Mouse (Mus musculus) kidney, embryonic 15.5 days (tissue): ENCODE measurements around the gene Cxcr2. TPM values are rescaled to one million over a fixed set of nuclear protein-coding genes. Genes with fewer than 3 reads are reported as not detected.
A peak's percentile ranks its signal among the peaks of the same experiment; 100 is the strongest.

Experiments used
- ATAC-seq: fragments of 200-750 bp; cut with Nextera tagmentation; replicated peaks from 2 replicates; pipeline ENCODE4 v1.8.0; 2017; ENCODE audit warnings: moderate TSS enrichment; ENCODE audit not compliant: low FRiP score
- H3K27ac ChIP-seq: fragments of 300-500 bp; sonication (generic); 2 replicates; pipeline ENCODE4 v1.5.1; 2015; ENCODE audit warnings: mild to moderate bottlenecking, inconsistent platforms
- H3K27me3 ChIP-seq: fragments of 300-500 bp; sonication (generic); 2 replicates; pipeline ENCODE4 v1.6.1; 2015; ENCODE audit warnings: inconsistent platforms
- H3K36me3 ChIP-seq: fragments of 300-500 bp; sonication (generic); 2 replicates; pipeline ENCODE4 v1.6.1; 2015; ENCODE audit warnings: inconsistent platforms
- H3K4me1 ChIP-seq: fragments of 300-500 bp; sonication (generic); 2 replicates; pipeline ENCODE4 v1.6.1; 2015; ENCODE audit warnings: inconsistent platforms
- H3K4me2 ChIP-seq: fragments of 300-500 bp; sonication (generic); 2 replicates; pipeline ENCODE4 v1.6.1; 2015; ENCODE audit warnings: moderate library complexity, mild to moderate bottlenecking, inconsistent platforms
- H3K4me3 ChIP-seq: fragments of 300-500 bp; sonication (generic); replicated peaks from 2 replicates; pipeline ENCODE4 v1.5.1; 2015; ENCODE audit warnings: mild to moderate bottlenecking, inconsistent platforms
- H3K9ac ChIP-seq: fragments of 300-500 bp; sonication (generic); 2 replicates; pipeline ENCODE4 v1.6.1; 2015; ENCODE audit warnings: mild to moderate bottlenecking, inconsistent platforms
- H3K9me3 ChIP-seq: fragments of 300-500 bp; sonication (generic); replicated peaks from 2 replicates; pipeline ENCODE4 v1.6.1; 2016; ENCODE audit warnings: inconsistent platforms
- WGBS: fragments of 180-500 bp; shearing (Covaris S2); methylation state at CpG from one replicate; pipeline ENCODE4 v1.1.7; 2015; ENCODE audit warnings: mixed read lengths; 5-methylcytosine and 5-hydroxymethylcytosine counted together
- polyA plus RNA-seq: library from polyadenylated mRNA; unstranded; fragments of >200 nt; fragmentation: Nextera tagmentation; extraction: Ambion mirVana; gene quantifications from 2 replicates; pipeline ENCODE4 v1.2.1, GENCODE M21; 2015

Gene Cxcr2
- polyA plus RNA-seq, 1 experiment from 2014 or later, result 0.16 TPM

DNA sequence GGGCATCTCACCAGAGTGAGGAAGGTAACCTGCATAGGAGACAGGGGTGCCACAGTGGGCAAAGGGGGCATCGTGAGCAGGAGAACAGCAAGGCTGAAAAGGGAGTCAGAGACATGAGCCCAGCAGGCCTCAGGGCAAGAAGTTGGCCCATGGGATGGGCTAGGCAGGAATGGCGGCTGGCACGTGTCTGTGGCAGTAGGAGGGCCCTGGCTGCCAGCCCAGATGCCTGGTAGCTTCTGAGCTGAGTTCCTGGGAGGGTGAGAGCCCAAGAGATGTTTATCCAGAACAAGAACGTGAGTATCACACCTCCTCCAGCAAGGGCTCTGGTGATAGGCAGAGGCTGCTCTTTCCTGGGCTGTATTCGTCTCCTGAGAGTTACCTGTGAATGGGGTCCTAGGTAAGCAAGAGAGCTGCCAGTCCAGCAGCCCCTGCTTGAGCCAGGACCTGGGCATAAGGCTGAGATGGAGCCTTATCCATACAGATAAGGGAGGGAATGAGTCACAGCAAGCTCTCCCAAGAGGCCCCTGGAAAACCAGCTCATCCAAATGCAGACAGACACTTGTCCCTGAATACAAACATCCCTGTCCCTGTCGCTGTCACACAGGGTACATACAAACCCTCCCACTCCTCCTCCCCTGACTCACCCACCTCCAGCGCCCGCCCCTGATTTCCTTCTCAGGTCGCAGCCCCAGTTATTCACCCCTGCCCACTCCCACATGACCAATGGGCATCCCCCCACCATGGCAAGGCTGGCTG is 31.8 kb upstream of the Cxcr2 start:
- no peak overlapping the region for H3K9ac ChIP-seq
- H3K27ac ChIP-seq, result no peak overlapping the region
- H3K4me2 ChIP-seq, result no peak overlapping the region
- WGBS, result 40% methylated on average over 9 of the region's 9 CpGs
- no peaks in the 10 kb centered on the region for H3K36me3 ChIP-seq
- H3K27me3 ChIP-seq, result peaks cover 37% of the 10 kb centered on the region
- no peak for ATAC-seq
- no peaks in the 10 kb centered on the region for H3K9me3 ChIP-seq
- H3K4me3 ChIP-seq, result no peak overlapping the region
- H3K4me1 ChIP-seq, result peaks cover 31% of the 10 kb centered on the region

DNA sequence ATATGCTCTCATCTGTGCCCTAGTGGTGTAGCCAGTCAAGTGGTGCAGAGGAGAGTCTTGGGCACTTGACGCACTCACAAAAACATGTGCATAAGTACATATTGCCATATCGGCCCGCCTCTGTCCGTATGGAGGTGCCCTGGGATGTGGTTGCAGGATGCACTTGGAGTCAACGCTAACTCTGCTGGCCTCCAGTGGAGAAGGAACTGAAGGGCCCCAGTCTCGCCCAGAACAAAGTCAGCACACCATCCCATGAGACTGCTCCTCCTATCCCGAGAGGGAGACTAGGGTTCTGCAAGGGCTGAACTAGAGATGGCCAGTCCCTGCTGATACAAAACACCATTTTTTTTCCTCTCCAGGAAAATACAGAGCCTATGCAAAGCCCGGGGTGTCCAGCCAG is 30.6 kb upstream of the Cxcr2 start:
- Histone ChIP-seq H3K27ac (no peak overlapping the region), H3K36me3 (no peaks in the 10 kb centered on the region), H3K4me3 (no peak overlapping the region), H3K4me1 (peaks cover 31% of the 10 kb centered on the region), H3K27me3 (peaks cover 43% of the 10 kb centered on the region), H3K9ac (no peak overlapping the region), H3K4me2 (0 out of 2 replicates have a peak overlapping the region, but pooled peaks have one; percentile 97), H3K9me3 (no peaks in the 10 kb centered on the region)
- ATAC-seq, result no peak
- 69% methylated on average over 8 of the region's 8 CpGs for WGBS

DNA sequence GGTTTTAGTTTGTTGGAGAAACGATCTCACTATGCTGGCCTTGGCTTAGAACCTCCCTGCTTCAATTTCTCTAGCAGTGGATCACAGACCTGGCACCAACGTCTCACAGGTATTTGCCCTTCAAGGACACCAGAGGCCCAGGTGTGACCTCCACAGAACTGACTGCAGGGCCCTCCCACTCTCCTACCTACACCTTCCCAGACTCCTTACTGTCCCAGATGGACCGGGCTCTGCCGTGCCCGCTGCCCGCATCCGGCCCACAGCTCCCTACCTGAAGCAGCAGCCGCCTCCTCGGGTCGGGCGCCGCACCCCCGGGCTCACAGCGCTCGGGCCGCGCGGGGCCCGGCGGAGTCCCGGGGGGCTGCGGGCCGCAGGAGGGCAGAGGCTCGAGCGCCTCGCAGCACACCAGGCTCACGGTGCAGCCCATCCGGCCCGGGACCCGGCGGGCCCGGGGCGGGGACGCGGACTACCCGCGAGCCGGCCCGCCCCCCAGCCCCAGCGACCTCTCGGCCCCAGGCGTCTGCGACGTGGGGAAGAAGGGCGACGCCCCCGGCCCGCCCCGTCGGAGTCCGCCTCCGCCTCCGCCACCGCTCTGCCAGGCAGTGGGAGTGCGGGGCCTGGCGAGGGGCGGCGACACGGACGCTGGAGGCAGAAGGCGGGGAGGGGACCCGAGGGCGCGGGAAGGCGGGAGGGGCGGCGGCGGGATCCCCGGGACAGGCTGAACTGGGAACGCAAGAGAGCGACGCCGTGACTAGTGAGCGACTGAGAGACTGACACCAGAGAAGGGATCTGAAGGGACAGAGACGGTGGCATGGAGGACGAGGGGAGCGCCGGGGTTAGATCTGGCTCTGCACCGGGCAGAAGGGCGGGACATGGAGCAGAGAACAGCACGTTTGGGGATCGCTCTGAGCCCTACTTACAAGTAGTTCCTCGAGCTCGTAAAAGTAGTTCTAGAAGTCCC is 29.5 kb upstream of the Cxcr2 start, which contains the start of gene Tns1:
Gene Tns1, minus strand, starts transcription at position 429 of the 961 bp plus-strand sequence.
- WGBS, result 1% methylated on average over 60 of the region's 84 CpGs

DNA sequence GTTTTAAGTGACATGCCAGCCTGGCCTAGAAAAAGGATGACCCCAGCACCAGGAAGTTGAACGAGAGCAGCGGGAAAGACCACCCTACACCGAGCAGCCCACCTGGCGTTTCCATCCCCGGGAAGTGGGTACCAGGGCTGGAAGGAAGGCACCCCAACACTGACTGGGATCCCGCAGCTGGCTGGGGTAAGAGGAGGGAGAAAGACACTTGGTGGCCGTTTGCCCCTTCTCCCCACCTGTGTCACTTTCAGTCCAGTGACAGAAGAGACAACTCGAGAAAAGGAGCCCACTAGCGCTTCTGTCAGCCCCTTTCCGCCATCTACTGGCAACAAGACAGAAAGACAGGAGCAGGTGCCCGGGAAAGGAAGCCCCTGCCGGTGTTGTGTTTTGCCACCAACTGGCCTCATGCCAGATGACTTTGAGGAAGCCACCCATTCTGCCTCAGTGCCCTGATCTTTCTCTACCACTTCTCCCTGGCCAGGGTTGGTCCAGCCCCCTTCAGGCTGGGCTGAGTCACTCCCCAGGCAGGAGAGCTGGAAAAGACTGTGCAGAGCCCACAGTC is 28.7 kb upstream of the Cxcr2 start, which contains the start of gene Rufy4:
Gene Rufy4, plus strand, starts transcription at position 551 of the 562 bp plus-strand sequence.
- Histone ChIP-seq H3K27ac (no peak within 1 kb of the TSS), H3K4me1 (peaks cover 33% of the 10 kb centered on the region), H3K27me3 (peaks cover 41% of the 10 kb centered on the region), H3K4me3 (peak within 1 kb of the TSS; percentile 54), H3K9me3 (no peaks in the 10 kb centered on the region), H3K4me2 (peak within 1 kb of the TSS; percentile 97), H3K36me3 (no peaks in the 10 kb centered on the region), H3K9ac (peak within 1 kb of the TSS; percentile 55)
- ATAC-seq, result peak; percentile 31
- WGBS, result under 1% methylated on average over 12 of the region's 12 CpGs

More for the DNA sequence above, 29.5 kb upstream of the Cxcr2 start, which contains the start of gene Tns1:
- H3K4me2 ChIP-seq, result peak within 1 kb of the TSS; percentile 97
- H3K27ac ChIP-seq, result no peak within 1 kb of the TSS
- H3K27me3 ChIP-seq, result peaks cover 42% of the 10 kb centered on the region
- no peaks in the 10 kb centered on the region for H3K36me3 ChIP-seq
- H3K4me1 ChIP-seq, result peaks cover 33% of the 10 kb centered on the region
- H3K4me3 ChIP-seq, result peak within 1 kb of the TSS; percentile 54
- ATAC-seq, result peak; percentile 66
- H3K9me3 ChIP-seq, result no peaks in the 10 kb centered on the region
- peak within 1 kb of the TSS; percentile 55 for H3K9ac ChIP-seq

DNA sequence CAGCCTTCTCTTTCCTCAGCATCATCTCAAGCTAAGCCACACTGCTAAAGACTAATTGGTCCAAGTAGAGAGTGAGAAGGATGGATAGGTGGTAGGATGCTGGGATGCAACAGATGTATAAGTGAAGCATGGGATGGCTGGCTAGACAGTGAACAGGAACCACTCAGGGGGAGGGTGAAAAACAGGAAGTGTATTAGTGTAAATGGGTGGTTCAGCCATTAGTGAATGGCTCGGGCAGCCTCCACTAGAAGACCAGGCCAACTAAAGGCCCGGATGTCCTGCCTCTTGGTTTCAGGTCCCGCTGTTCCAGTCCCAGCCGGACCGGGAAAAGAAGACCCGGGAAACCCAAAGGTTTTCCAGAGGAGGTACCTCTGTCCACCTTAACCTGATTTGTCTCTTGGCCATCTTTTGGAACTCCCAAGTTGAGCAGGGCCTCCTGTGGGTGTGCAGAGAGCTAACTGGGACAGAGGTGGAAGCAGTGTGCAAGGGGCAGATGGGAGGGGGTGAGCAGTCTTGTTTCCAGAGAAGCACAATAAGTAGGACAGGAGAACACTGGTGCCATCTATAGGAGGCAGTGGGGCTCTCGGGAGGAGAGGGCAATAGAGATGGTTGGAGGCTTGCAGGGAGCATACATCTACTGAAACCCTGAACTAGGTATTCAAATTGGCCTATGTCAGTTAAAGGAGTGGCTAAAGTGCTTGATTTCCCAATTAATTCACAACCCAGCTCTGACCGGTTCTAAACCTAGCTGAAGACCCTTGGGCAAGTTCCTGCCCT is 22.7 kb upstream of the Cxcr2 start:
- H3K4me3 ChIP-seq, result no peak overlapping the region
- no peaks in the 10 kb centered on the region for H3K36me3 ChIP-seq
- H3K9me3 ChIP-seq, result no peaks in the 10 kb centered on the region
- H3K27me3 ChIP-seq, result peaks cover 9% of the 10 kb centered on the region; the same call in 1 of the 2 replicates
- H3K4me2 ChIP-seq, result no peak overlapping the region
- H3K9ac ChIP-seq, result no peak overlapping the region
- no peak for ATAC-seq
- 80% methylated on average over 8 of the region's 8 CpGs for WGBS
- H3K27ac ChIP-seq, result no peak overlapping the region
- 0 out of 2 replicates have a peak, but pooled peaks cover 2% of the 10 kb centered on the region for H3K4me1 ChIP-seq

DNA sequence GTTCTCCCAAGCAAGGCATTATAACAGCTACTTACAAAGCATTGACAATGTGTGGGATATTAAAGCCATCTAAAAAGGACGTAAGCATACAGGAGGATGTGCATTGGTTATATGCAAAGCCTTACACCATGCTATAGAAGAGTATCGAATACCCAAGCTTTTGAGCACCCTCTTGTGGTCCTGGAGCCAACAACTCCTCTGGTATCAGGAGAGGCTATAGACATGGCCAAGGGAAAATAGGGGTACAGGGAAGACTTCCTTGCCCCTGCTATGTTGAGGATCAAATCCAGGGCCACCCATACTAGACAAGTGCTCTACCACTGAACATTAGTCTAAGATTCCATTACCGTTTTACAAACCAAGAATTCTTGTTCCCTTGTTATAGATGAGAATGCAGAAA is 21.8 kb upstream of the Cxcr2 start:
- 0 out of 2 replicates have a peak, but pooled peaks cover 7% of the 10 kb centered on the region for H3K27me3 ChIP-seq
- H3K4me1 ChIP-seq, result 0 out of 2 replicates have a peak, but pooled peaks cover 2% of the 10 kb centered on the region
- H3K9me3 ChIP-seq, result no peaks in the 10 kb centered on the region
- no peak overlapping the region for H3K9ac ChIP-seq
- WGBS, result 72% methylated on average over 3 of the region's 3 CpGs
- no peaks in the 10 kb centered on the region for H3K36me3 ChIP-seq
- H3K27ac ChIP-seq, result no peak overlapping the region
- no peak overlapping the region for H3K4me3 ChIP-seq
- no peak overlapping the region for H3K4me2 ChIP-seq
- ATAC-seq, result no peak

DNA sequence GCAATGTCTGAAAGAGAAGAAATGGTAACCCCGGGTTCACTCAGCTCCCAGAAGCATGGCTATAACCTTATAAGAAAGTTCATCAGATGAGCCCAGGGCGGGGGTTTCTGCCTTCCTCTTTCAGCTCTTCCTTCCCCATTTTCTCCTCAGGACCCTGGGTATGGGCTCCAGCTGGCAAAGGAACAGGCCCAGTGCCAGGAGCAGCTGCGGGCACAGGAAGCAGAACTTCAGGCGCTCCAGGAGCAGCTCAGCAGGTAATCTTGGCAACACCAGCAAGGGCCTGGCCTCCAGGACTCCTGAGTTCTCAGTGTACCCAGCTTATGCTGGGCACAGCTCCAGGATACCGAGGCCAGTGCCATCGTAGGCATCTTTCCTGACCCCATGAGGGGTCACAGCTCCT is 19.8 kb upstream of the Cxcr2 start:
- no peak for ATAC-seq
- 74% methylated on average over 6 of the region's 6 CpGs for WGBS
- no peak overlapping the region for H3K4me3 ChIP-seq
- no peak overlapping the region for H3K9ac ChIP-seq
- no peaks in the 10 kb centered on the region for H3K36me3 ChIP-seq
- H3K27me3 ChIP-seq, result no peaks in the 10 kb centered on the region
- no peaks in the 10 kb centered on the region for H3K9me3 ChIP-seq
- 0 out of 2 replicates have a peak, but pooled peaks cover 2% of the 10 kb centered on the region for H3K4me1 ChIP-seq
- H3K27ac ChIP-seq, result no peak overlapping the region
- no peak overlapping the region for H3K4me2 ChIP-seq

DNA sequence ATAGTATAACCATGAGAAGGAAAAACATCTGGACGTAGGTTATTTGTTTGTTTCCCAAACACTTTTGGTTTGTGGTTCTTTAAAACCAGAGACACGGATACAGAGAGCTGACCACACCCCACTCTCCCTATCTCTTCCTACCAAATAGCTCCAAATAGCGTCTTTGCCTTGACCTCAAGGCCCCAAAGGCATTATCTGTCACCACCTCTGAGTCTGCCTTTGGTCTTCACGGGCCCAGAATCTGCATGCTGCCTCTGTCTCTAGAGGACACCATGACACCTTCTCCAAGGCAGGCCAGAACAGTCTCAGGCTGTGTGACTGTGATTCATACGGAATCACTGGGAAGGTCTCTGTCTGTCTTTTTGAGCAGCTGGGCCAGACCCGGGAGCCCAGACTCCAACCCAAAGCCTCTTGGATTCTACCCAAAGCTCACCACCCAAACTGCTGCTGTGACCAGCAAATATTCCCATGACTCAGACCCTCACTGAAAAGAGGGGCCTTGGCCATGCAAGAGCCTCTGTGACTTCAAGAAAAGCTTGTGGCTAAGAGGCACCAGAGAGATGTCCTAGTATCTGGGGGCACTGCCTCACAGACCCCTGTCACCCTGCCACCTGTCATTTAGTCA is 18.4 kb upstream of the Cxcr2 start:
- Histone ChIP-seq H3K36me3 (no peaks in the 10 kb centered on the region), H3K9me3 (no peaks in the 10 kb centered on the region), H3K4me2 (no peak overlapping the region), H3K27me3 (no peaks in the 10 kb centered on the region), H3K9ac (no peak overlapping the region), H3K4me3 (no peak overlapping the region), H3K27ac (no peak overlapping the region), H3K4me1 (no peaks in the 10 kb centered on the region)
- WGBS, result 80% methylated on average over 6 of the region's 6 CpGs
- no peak for ATAC-seq

DNA sequence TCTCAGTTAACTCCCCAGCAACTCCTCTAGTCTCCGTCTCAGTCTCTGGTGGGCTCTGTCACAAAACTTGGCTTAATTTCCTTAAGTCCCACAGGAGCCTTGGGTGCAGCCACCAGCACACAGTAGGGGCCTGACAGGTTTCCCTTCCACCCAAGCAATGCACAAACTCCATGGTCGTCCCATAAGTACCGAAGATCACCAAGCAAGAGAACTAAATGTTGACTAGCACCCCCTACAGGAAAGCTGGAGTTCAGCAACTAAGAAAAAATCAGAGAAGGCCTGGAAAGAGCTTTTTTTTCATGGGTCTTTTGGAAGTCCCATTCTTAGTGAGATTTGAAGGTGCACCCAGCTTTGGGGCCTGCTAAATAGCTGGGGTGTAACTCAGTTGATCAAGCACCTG is 14.4 kb upstream of the Cxcr2 start:
- 57% methylated on average over 3 of the region's 3 CpGs for WGBS
- no peak overlapping the region for H3K27ac ChIP-seq
- no peak overlapping the region for H3K9ac ChIP-seq
- no peak overlapping the region for H3K4me2 ChIP-seq
- H3K36me3 ChIP-seq, result no peaks in the 10 kb centered on the region
- H3K4me3 ChIP-seq, result no peak overlapping the region
- ATAC-seq, result no peak
- H3K4me1 ChIP-seq, result no peaks in the 10 kb centered on the region
- H3K9me3 ChIP-seq, result no peaks in the 10 kb centered on the region
- no peaks in the 10 kb centered on the region for H3K27me3 ChIP-seq

DNA sequence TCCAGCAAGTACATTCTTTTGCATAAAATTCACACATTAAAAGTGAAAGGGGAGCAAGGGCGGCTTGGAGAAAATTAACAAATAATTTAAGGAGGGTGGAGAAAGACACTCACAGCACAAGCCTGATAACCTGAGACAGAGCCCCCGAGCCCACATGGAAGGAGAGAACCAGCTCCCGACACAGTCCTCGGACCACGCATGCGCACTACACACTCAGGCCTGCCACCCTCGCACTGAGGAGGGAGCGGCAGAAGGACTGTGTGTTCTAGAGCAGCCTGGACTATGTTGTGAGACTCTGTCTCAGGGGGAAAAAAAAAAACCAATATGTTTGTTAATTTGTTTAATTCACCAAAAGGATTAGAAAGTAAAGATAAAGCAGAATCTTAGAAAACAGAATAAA is 12.0 kb upstream of the Cxcr2 start:
- WGBS, result 75% methylated on average over 8 of the region's 8 CpGs
- Histone ChIP-seq H3K4me2 (no peak overlapping the region), H3K9ac (no peak overlapping the region), H3K4me3 (no peak overlapping the region), H3K9me3 (no peaks in the 10 kb centered on the region), H3K27ac (no peak overlapping the region), H3K27me3 (no peaks in the 10 kb centered on the region), H3K36me3 (no peaks in the 10 kb centered on the region), H3K4me1 (no peaks in the 10 kb centered on the region)
- ATAC-seq, result no peak
